Mouse (Mus musculus) liver, adult 10 weeks (tissue): Measurements from ENCODE around the gene Top2a. TPM values are rescaled to one million over a fixed set of nuclear protein-coding genes. Genes with fewer than 3 reads are reported as not detected.

Source experiments
- polyA plus RNA-seq: library from polyadenylated mRNA; stranded (reverse); fragments of 350-450 nt; fragmentation: Illumina TruSeq; extraction: RNeasy Lipid Tissue Mini Kit (QIAGEN cat#74804); gene quantifications from one replicate; pipeline ENCODE4 v1.2.3, GENCODE M21; 2014; ENCODE audit warnings: low read depth, low replicate concordance

The Top2a gene
- 0.58 TPM for polyA plus RNA-seq

GRCm38 (mm10) chr11:99023500-99024467, at the start of gene Top2a:
Top2a (minus strand) TSS chr11:99024189.

GRCm38 (mm10) chr11:99041051-99041729, 17.2 kb upstream of the Top2a start, which contains the start of gene Igfbp4:
Igfbp4 (plus strand) TSS chr11:99041244.

GRCm38 (mm10) chr11:98982773-98983133, 41.2 kb downstream of the Top2a start, which contains the start of gene Gjd3:
Gjd3 (minus strand) TSS chr11:98983016.

Other genes starting within 250 kb of the Top2a start
- 8.0 TPM for gene Nr1d1, start 248.9 kb downstream of the Top2a start, polyA plus RNA-seq
- gene Msl1, start 228.7 kb downstream of the Top2a start, polyA plus RNA-seq = 35.5 TPM
- gene Casc3, start 219.3 kb downstream of the Top2a start, polyA plus RNA-seq = 8.3 TPM
- not detected for gene Rapgefl1, start 187.4 kb downstream of the Top2a start, polyA plus RNA-seq
- gene Wipf2, start 160.6 kb downstream of the Top2a start, polyA plus RNA-seq = 4.0 TPM
- gene Cdc6, start 116.4 kb downstream of the Top2a start, polyA plus RNA-seq = 0.08 TPM
- 1.1 TPM for gene Rara, start 96.4 kb downstream of the Top2a start, polyA plus RNA-seq
- gene Gjd3, start 41.2 kb downstream of the Top2a start, polyA plus RNA-seq = not detected
- 267 TPM for gene Igfbp4, start 17.1 kb upstream of the Top2a start, polyA plus RNA-seq
- 0.08 TPM for gene Tns4, start 65.1 kb upstream of the Top2a start, polyA plus RNA-seq
- 0.32 TPM for gene Ccr7, start 130.9 kb upstream of the Top2a start, polyA plus RNA-seq
- 48.9 TPM for gene Smarce1, start 206.8 kb upstream of the Top2a start, polyA plus RNA-seq
- not detected for gene Krt222, start 219.9 kb upstream of the Top2a start, polyA plus RNA-seq